Mouse (Mus musculus) CH12F3 (cell line): ENCODE measurements around the gene Aplp2.

ENCODE experiments used
- in situ Hi-C: fragments of 300-500 bp; cut with MboI; formaldehyde crosslinking; loops from 2 replicates; pipeline ENCODE4 v1.14.3; 2020; ENCODE audit warnings: low sequenced_read_pairs

The Aplp2 gene

DNA sequence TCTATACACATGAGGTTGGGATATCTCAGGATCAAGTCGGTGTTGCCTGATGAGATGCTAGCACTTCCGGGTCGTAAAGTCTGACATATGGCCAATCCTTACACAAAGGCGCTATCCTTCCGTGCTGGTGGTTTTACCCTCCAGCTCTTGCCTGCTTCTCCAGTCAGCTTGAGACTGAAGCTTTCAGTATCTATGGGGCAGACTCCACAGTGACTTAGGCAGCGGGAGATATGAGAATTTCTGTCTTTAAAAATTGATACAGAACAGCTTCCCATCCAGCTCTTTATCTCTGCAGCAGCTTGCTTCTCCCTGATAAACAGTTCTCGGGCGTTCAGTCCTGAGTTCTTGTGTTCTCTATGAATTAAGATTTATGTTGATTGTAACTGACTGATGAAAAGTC is 14.9 kb upstream of the Aplp2 start:
- in situ Hi-C loops, result no loop called here

- in situ Hi-C loops, result no loop called here
Observed at GRCm38 (mm10) chr9:31225808-31226207, 14.2 kb upstream of the Aplp2 start.

GRCm38 (mm10) chr9:31223475-31223874 is 11.9 kb upstream of the Aplp2 start:
- in situ Hi-C loops, result no loop called here

DNA sequence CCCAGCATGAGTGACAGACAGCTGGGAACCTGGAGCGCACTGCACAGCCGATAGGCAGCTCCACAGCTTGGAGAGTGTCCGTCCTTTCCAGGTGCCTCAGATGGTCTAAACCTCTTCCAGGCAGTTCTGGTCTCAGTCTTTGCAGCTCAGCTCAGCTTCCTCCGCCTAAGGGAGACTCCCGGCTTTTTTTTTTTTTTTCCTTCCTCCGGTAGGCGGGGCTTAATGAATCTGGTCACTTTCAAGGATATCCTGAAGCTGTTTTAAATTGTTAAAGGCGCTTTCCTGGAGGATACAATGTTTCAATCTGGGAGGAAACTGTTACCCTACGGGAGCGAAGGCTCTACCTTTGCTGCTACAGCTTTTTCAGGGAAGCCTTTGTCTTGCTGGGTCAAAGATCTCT is 9.6 kb upstream of the Aplp2 start:
- in situ Hi-C loops, result no loop called here

- in situ Hi-C loops, result no loop called here
Observed at GRCm38 (mm10) chr9:31217631-31218380, 6.2 kb upstream of the Aplp2 start.

GRCm38 (mm10) chr9:31212500-31213008 is 939 bp upstream of the Aplp2 start:
- in situ Hi-C loops, result no loop called here

DNA sequence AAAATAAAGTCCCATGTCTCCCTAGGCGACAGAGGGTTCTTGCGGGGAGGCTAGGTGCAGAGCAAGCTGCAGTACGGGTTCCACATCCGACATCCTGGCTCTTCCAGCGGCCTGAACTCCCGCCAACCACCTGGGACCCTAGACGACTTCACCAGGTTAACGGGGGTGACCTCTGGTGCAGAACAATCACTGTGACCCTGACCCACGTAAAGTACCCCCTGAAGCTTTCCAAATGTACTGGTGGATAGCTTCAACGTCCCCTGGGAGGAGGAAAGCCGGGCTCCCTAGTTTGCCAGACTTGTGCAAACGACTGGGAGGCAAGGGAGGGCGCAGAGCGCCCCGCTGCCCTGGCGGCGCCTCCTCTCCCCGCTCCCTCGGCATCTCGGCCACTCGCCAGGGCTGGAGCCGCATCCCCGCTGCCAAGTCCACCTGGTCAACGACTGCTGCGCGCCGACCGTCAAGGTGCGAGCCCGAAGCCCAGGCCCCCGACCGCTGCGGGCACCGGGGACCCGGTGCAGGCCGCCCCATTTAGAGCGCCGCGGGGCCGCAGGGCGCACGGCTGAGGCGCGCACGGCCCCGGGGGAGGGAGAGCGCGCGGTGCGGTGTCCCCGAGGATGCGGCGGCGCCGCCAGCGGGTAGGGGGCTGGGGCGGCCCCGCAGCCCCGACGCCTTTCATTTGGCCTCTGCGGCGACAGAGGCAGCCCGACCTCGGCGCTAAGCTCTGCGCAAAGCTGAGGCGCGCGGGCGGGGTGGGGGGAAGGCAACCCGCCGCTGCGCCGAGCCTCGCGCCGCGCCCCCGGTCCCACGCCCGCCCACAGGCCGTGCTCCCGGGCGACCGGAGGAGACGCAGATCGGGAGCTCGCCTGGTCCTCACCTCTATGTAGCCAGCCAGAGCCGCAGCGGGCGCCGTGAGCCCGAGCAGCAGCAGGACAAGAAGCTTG is 596 bp downstream of the Aplp2 start:
- in situ Hi-C loops, result no loop called here

- in situ Hi-C loops, result no loop called here
Observed at GRCm38 (mm10) chr9:31210163-31210562, 1.5 kb downstream of the Aplp2 start.

GRCm38 (mm10) chr9:31209502-31209901 is 2.1 kb downstream of the Aplp2 start:
- in situ Hi-C loops, result no loop called here

- in situ Hi-C loops, result no loop called here
Observed at GRCm38 (mm10) chr9:31207732-31208131, 3.9 kb downstream of the Aplp2 start.

DNA sequence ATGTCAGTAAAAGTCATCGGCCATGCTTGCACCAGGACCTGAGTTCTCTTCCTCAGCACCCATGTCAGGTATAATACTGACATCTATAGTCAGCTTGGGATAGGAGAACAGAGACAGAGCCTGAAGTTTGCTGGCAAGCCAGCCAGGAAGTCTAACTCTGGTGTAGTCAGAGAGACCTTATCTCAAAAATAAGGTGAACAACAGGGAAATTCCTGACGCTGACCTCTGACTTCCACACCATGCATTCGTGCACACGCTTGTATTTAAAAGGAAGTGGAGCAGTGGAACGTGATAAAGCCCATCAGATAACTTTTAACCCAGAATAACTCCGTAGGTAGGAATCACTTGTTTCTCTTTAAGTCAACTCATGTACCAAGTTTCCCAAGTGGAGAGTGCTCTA is 6.9 kb downstream of the Aplp2 start:
- in situ Hi-C loops, result no loop called here

DNA sequence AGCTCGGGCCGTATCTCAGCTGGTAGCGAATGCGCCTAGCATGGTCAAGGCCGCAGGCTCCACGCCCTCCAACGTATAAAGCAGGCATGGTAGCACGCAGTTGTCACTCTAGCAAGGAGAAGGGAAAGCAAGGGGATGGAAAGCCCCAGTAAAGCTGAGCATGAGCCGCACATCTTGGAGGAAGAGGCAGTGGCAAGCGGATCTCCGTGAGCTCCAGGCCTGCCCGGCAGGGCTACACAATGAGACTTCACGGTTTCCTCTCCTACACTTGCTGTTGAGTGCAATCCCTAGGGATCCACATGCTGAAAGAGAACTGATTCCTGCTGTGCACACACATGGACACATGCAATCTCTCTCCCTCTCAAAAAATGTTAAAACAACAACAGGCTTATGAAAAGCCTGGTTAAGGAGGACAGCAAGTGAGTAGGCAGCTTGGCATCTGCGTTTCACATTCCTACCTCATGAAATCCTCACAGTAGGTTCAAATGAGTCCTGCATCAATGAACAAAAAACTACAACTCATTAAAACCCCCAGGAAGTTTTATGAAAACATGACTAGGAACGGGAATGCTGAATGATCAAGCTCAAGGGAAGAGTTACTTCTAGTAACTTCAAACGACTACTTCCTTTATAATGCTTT is 7.9 kb downstream of the Aplp2 start:
- in situ Hi-C loops, result no loop called here

DNA sequence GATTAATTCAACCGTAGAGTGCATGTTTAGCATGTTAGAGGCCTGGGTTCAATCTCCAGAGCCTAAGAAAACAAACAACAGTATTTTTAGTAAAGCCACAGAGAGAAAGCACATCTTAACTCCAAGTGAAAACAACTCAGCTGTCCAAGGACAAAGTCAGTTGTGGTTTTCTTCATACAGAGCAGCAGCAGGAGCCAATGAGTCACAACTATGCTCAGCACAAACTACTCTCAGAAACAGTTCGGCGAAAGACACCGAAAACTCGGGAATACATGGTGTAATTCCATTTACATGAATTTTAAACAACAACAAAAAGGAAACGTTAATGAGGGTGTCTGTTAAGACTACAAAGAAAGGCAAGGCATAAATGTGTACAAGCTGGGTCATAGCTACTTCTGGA is 8.5 kb downstream of the Aplp2 start:
- in situ Hi-C loops, result no loop called here

GRCm38 (mm10) chr9:31198614-31199013 is 13.0 kb downstream of the Aplp2 start:
- in situ Hi-C loops, result no loop called here

DNA sequence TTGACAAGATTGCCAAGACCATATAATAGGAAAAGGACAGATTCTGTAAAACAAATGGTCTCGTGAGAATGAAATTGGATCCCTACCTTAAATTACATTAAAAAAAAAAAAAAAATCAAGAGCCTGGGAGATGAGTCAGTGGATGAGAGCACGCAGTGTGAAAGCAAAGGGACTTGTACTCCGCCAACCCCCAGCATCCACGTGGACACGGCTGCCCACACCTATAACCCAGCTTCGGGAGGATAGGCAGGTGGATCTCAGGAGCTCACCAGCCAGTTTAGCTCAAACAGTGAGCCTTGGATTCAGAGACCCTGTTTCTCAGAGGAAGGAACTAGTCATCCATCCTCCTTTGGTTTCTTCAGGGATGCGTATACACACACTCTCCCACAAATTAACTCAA is 13.8 kb downstream of the Aplp2 start:
- in situ Hi-C loops, result no loop called here

DNA sequence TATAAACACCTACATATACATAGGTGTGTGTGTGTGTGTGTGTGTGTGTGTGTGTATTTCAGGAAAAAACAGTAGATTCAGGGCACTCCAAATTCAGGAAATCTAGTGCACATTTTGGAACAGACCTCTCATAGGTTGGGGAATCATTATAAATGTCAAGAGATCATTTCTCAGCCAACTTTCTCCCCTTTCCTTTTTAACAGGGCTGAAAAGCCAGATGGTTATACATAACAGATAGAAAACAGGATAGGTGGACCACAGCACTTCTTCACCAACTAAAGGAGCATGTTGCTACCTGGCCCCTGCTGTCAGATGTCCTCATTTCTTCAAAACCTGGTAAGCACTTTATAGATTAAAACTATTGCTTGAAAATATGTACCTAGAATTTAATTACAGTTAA is 14.9 kb downstream of the Aplp2 start:
- in situ Hi-C loops, result no loop called here

- in situ Hi-C loops, result no loop called here
Observed at GRCm38 (mm10) chr9:31195573-31195972, 16.0 kb downstream of the Aplp2 start.

DNA sequence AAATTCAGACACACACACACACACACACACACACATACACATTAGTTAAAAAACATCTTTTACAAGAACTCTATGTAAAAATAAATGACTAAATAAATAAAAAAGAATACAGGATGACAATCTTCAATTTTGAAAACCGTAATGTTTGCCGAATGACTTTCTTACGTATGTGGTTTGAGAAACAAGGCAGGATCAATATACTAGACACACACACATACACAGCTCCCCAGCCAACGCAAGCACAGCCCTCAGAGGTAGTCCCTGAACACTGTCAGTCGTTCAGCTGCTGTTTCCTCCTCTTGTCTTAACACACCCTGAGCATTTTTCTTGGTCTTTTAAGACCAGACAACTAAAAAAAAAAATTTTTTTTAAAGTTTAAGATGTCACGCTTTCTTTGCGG is 19.2 kb downstream of the Aplp2 start:
- in situ Hi-C loops, result no loop called here

GRCm38 (mm10) chr9:31191543-31191942 is 20.1 kb downstream of the Aplp2 start:
- in situ Hi-C loops, result no loop called here

DNA sequence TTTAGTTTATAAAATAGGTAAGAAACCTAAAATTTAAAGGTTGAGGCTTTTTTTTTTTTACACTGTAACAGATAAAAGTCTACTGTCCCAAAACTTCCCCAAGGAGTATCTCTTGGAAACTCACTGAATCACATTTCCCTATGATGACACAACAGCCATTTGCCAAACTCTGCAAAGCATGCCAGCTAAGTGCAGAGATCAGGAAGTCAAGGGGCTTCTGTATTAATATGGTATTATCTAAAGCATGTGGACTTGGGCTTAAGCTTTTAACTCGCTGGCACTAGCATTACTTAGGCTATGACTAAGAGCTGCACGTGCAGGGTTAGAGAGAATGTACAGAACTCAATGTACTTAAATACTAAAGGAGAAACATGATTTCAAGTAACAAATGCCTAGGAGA is 22.4 kb downstream of the Aplp2 start:
- in situ Hi-C loops, result no loop called here

DNA sequence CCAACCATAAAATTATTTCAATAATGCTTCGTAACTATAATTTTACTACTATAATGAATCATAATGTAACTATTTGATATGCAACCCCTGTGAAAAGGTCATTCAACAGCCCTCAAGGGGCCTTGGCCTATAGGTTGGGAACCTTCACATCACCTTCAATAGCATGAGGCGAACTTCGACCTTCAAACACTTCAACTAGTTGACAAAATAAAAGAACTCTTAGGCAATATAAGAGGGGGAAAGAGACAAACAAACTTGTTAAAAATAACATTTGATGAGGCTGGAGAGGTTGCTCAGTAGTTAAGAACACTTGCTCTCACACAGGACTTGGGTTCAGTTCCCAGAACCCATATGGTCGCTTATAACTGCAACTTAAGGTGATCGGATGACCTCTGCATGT is 27.2 kb downstream of the Aplp2 start:
- in situ Hi-C loops, result no loop called here
